Comparison of ENCODE assay signal across 26 mouse cellular contexts in genomic region chr8:46567946-46568345, GRCm38 (mm10). TPM values are rescaled to one million over a fixed set of nuclear protein-coding genes. Genes with fewer than 3 reads are reported as not detected.
A peak's percentile ranks its signal among the peaks of the same experiment; 100 is the strongest.
DNase-seq lines count a peak whose midpoint lies in the region; ATAC-seq and TF ChIP-seq lines count a peak whose summit lies in the region.
"Had no signal": no experiment of that assay in that cellular context is flagged by ENCODE, and none has a peak within 500 bp of the region (broad histone marks: within the 10 kb centered on the region; RNA-seq: fewer than 3 reads in every experiment).

No protein-coding gene starts in this region.

- 72% methylated on average over 8 of the region's 8 CpGs for WGBS in heart, embryonic 10.5 days
- WGBS in lung, embryonic 16.5 days, result 57% methylated on average over 8 of the region's 8 CpGs
- WGBS in hindbrain, embryonic 10.5 days, result 91% methylated on average over 8 of the region's 8 CpGs
- WGBS in thymus, adult 2 months, result 89% methylated on average over 8 of the region's 8 CpGs

- H3K9me3 ChIP-seq in heart, embryonic 10.5 days, result no peaks in the 10 kb centered on the region
- H3K9me3 ChIP-seq in lung, embryonic 16.5 days (ENCODE audit: control insufficient read depth, low read length), result no peaks in the 10 kb centered on the region
- H3K9me3 ChIP-seq in hindbrain, embryonic 10.5 days, result no peaks in the 10 kb centered on the region
- H3K9me3 ChIP-seq: embryonic facial prominence, embryonic 15.5 days; heart, embryonic 13.5 days; limb, embryonic 10.5 days; liver, embryonic 15.5 days; megakaryocyte, embryonic 14.5 days; midbrain, embryonic 13.5 days; neural tube, embryonic 12.5 days had no signal

- peaks cover 37% of the 10 kb centered on the region for H3K36me3 ChIP-seq in heart, embryonic 10.5 days
- H3K36me3 ChIP-seq in lung, embryonic 16.5 days (ENCODE audit: control insufficient read depth, insufficient read depth, low read length), result peaks cover 3% of the 10 kb centered on the region; the same call in 1 of the 2 replicates
- H3K36me3 ChIP-seq in hindbrain, embryonic 10.5 days, result peaks cover 50% of the 10 kb centered on the region
- H3K36me3 ChIP-seq in thymus, adult 2 months (ENCODE audit: control insufficient read depth, insufficient read depth, low read length), result no peaks in the 10 kb centered on the region
- H3K36me3 ChIP-seq: embryonic facial prominence, embryonic 15.5 days had no signal

- no peak overlapping the region for H3K9ac ChIP-seq in lung, embryonic 16.5 days (ENCODE audit: low read length)
- H3K9ac ChIP-seq: embryonic facial prominence, embryonic 15.5 days; heart, embryonic 13.5 days; hindbrain, embryonic 14.5 days; liver, embryonic 15.5 days; midbrain, embryonic 13.5 days; neural tube, embryonic 12.5 days had no signal

- H3K27ac ChIP-seq in heart, embryonic 10.5 days, result no peak overlapping the region
- H3K27ac ChIP-seq in lung, embryonic 16.5 days (ENCODE audit: low read length), result peak overlapping the region; percentile 58
- H3K27ac ChIP-seq in hindbrain, embryonic 10.5 days, result no peak overlapping the region
- H3K27ac ChIP-seq in thymus, adult 2 months (ENCODE audit: control insufficient read depth, insufficient read depth, low read length), result no peak overlapping the region
- H3K27ac ChIP-seq: embryonic facial prominence, embryonic 15.5 days; heart, embryonic 13.5 days; hindbrain, embryonic 14.5 days; limb, embryonic 10.5 days; liver, embryonic 15.5 days; midbrain, embryonic 13.5 days; neural tube, embryonic 12.5 days; stomach, postnatal 0 days had no signal

- no peak overlapping the region for H3K4me2 ChIP-seq in lung, embryonic 16.5 days (ENCODE audit: low read depth, low read length)
- H3K4me2 ChIP-seq: embryonic facial prominence, embryonic 15.5 days; heart, embryonic 13.5 days; hindbrain, embryonic 14.5 days; liver, embryonic 15.5 days; midbrain, embryonic 13.5 days; neural tube, embryonic 12.5 days had no signal

- peak; percentile 64 for DNase-seq in heart, embryonic 10.5 days (ENCODE audit: low spot score)
- no peak for DNase-seq in heart, postnatal 10 days
- DNase-seq in right cerebral cortex, adult 18-20 months, result peak; percentile 35
- no peak for DNase-seq in right cerebral cortex, postnatal 4 days
- peak; percentile 60 to 80 for DNase-seq in lung, postnatal 4 days
- DNase-seq in hindbrain, embryonic 10.5 days (ENCODE audit: low spot score), result no peak
- no peak for DNase-seq in thymus, adult 2 months
- DNase-seq: adrenal gland, postnatal 14 days; cerebellum, adult 9-11 months; gastrocnemius, postnatal 10 days; heart, postnatal 36 days; kidney, adult 18-20 months; kidney, postnatal 4 days; liver had no signal

- TF ChIP-seq CTCF in thymus, adult 2 months (IDR thresholded peaks at IDR 0.05; ENCODE audit: borderline replicate concordance, control insufficient read depth, extremely low read depth, insufficient read depth, low read length, poor library complexity), result no peak

- H3K4me1 ChIP-seq in heart, embryonic 10.5 days, result no peaks in the 10 kb centered on the region
- peaks cover 10% of the 10 kb centered on the region for H3K4me1 ChIP-seq in lung, embryonic 16.5 days (replicated peaks; ENCODE audit: control insufficient read depth, insufficient read depth, low read length)
- H3K4me1 ChIP-seq in hindbrain, embryonic 10.5 days (replicated peaks), result no peaks in the 10 kb centered on the region; the same call in 1 of the 2 replicates
- no peaks in the 10 kb centered on the region for H3K4me1 ChIP-seq in thymus, adult 2 months (replicated peaks; ENCODE audit: control insufficient read depth, insufficient read depth, low read length)
- H3K4me1 ChIP-seq: embryonic facial prominence, embryonic 15.5 days; limb, embryonic 10.5 days; liver, embryonic 15.5 days; midbrain, embryonic 13.5 days; neural tube, embryonic 12.5 days had no signal

- no peak overlapping the region for H3K4me3 ChIP-seq in heart, embryonic 10.5 days
- H3K4me3 ChIP-seq in lung, embryonic 16.5 days (ENCODE audit: low read length), result no peak overlapping the region
- no peak overlapping the region for H3K4me3 ChIP-seq in hindbrain, embryonic 10.5 days
- H3K4me3 ChIP-seq in thymus, adult 2 months (ENCODE audit: control insufficient read depth, insufficient read depth, low read length), result no peak overlapping the region
- H3K4me3 ChIP-seq: embryonic facial prominence, embryonic 15.5 days; heart, embryonic 13.5 days; limb, embryonic 10.5 days; liver, embryonic 15.5 days; megakaryocyte, embryonic 14.5 days; midbrain, embryonic 13.5 days; neural tube, embryonic 12.5 days had no signal

- H3K27me3 ChIP-seq in heart, embryonic 10.5 days (ENCODE audit: insufficient read depth, poor library complexity, severe bottlenecking), result no peaks in the 10 kb centered on the region
- H3K27me3 ChIP-seq in lung, embryonic 16.5 days (ENCODE audit: control insufficient read depth, insufficient read depth, low read depth, low read length), result no peaks in the 10 kb centered on the region
- H3K27me3 ChIP-seq in hindbrain, embryonic 10.5 days (ENCODE audit: insufficient read depth, poor library complexity, severe bottlenecking), result no peaks in the 10 kb centered on the region
- no peaks in the 10 kb centered on the region for H3K27me3 ChIP-seq in thymus, adult 2 months (ENCODE audit: control insufficient read depth, insufficient read depth, low read length)
- H3K27me3 ChIP-seq: embryonic facial prominence, embryonic 15.5 days; heart, embryonic 13.5 days; liver, embryonic 15.5 days; megakaryocyte, embryonic 14.5 days; midbrain, embryonic 13.5 days; neural tube, embryonic 12.5 days had no signal

- intact Hi-C loops in heart, postnatal 10 days (cut with DNase I), result no loop called here

- peak; percentile 82 for ATAC-seq in lung, embryonic 16.5 days (ENCODE audit: low read depth)
- ATAC-seq: forebrain, embryonic 14.5 days; inflammation-experienced regulatory T-cells, adult 6 months; midbrain, embryonic 13.5 days had no signal

- no peak for TF ChIP-seq POLR2A in thymus, adult 2 months (IDR thresholded peaks at IDR 0.05; ENCODE audit: control insufficient read depth, extremely low read depth, insufficient read depth, low read length, poor library complexity)

RNA-seq across cellular contexts. Expression of gene Cenpu, which starts 16.1 kb away (rescaled TPM):
- 11.9 and 16.4 TPM in 2 replicates for polyA plus RNA-seq in heart, embryonic 10.5 days (2016; fragmentation: Nextera tagmentation; extraction: Ambion mirVana)
- total RNA-seq in heart, postnatal 10 days (2021), result 1 to 10 TPM; 3.0 to 4.6 TPM
- polyA plus RNA-seq in lung, embryonic 16.5 days (2015; fragmentation: Nextera tagmentation; extraction: Ambion mirVana), result 18.1 and 22.3 TPM in 2 replicates
- 26.7 and 30.0 TPM in 2 replicates for polyA plus RNA-seq in hindbrain, embryonic 10.5 days (2016; fragmentation: Nextera tagmentation; extraction: Ambion mirVana)
- 4.6 and 5.1 TPM in 2 replicates for polyA plus RNA-seq in thymus, adult 2 months (2012; rRNA removed)

RNA-seq across cellular contexts. Expression of gene Primpol, which starts 49.1 kb away (rescaled TPM):
- polyA plus RNA-seq in heart, embryonic 10.5 days (2016; fragmentation: Nextera tagmentation; extraction: Ambion mirVana), result 10.2 and 11.8 TPM in 2 replicates
- total RNA-seq in heart, postnatal 10 days (2021), result 1 to 10 TPM; 3.7 to 6.5 TPM
- 13.2 and 15.2 TPM in 2 replicates for polyA plus RNA-seq in lung, embryonic 16.5 days (2015; fragmentation: Nextera tagmentation; extraction: Ambion mirVana)
- 8.2 and 8.4 TPM in 2 replicates for polyA plus RNA-seq in hindbrain, embryonic 10.5 days (2016; fragmentation: Nextera tagmentation; extraction: Ambion mirVana)
- polyA plus RNA-seq in thymus, adult 2 months (2012; rRNA removed), result 3.2 and 4.7 TPM in 2 replicates

RNA-seq across cellular contexts. Expression of gene Casp3, which starts 49.1 kb away (rescaled TPM):
- polyA plus RNA-seq in heart, embryonic 10.5 days (2016; fragmentation: Nextera tagmentation; extraction: Ambion mirVana), result 63.7 and 73.3 TPM in 2 replicates
- 10 to 100 TPM; 15.8 to 18.7 TPM for total RNA-seq in heart, postnatal 10 days (2021)
- 85.0 and 89.8 TPM in 2 replicates for polyA plus RNA-seq in lung, embryonic 16.5 days (2015; fragmentation: Nextera tagmentation; extraction: Ambion mirVana)
- polyA plus RNA-seq in hindbrain, embryonic 10.5 days (2016; fragmentation: Nextera tagmentation; extraction: Ambion mirVana), result 130 and 144 TPM in 2 replicates
- 13.0 and 14.7 TPM in 2 replicates for polyA plus RNA-seq in thymus, adult 2 months (2012; rRNA removed)

Comparison
In these comparisons a context has a peak if more than half of its experiments do, and no peak if none do; other contexts are left out.
1. DNase-seq: peak in heart, embryonic 10.5 days (single experiment), right cerebral cortex, adult 18-20 months (single experiment) and lung, postnatal 4 days (2 of 2); none in heart, postnatal 10 days (0 of 2), right cerebral cortex, postnatal 4 days (single experiment), hindbrain, embryonic 10.5 days (single experiment) and thymus, adult 2 months (single experiment).